Mouse (Mus musculus): ENCODE measurements around the gene Irgm2.

The Irgm2 gene

DNA sequence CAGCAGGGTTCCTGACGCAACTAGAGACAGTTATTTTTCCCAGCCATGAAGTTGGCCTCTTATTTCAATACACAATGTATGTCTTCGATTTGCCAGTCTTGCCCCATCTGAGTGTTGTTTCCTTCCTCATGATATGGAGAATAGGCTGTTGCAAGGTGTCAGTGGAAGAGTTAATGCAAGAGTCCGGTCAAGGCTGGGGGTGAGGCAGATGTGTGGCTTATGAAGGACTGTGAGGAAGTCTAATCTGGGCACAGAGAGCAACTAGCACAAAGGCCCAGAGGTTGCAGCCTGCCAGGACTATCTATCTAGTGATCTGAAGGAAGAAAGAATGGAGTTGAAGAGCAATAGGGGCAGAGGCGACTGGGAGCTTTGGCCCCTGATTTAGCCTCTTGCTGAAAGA lies 60.7 kb downstream of the Irgm2 start:
- no peak for DNase-seq (ENCODE audit: extremely low spot score, low spot score)

DNA sequence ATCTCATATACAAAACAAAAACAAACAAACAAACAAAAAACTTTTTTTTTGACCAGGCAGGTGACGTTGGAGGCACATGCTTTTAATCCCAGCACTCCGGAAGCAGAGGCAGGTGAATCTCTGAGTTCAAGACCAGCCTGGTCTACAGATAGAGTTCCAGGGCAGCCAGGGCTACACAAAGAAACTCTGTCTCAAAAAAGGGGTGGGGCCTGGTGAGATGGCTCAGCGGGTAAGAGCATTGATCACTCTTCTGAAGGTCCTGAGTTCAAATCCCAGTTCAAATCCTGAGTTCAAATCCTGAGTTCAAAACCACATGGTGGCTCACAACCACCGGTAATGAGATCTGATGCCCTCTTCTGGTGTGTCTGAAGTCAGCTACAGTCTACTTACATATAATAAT lies 62.4 kb downstream of the Irgm2 start:
- DNase-seq (ENCODE audit: extremely low spot score, low spot score) = no peak

DNA sequence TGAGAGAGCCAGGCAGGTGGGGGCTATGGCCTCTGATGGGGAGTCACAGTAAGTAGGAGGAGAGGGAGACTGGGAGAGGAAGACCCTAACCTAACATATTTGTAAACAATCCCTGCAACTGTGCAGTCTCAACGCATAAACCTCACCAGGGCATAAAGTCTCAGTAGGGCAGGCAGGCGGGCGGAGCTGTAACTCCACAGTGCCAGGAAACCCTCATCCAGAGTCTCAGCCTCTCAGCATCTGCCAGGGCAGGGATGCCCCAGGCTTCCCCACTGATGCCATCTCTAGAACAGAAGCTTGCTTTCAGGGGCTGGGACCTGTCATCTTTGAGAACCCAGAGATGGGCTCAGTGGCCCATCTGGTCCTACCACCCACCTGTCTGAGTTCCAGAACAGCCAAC lies 62.9 kb downstream of the Irgm2 start:
- no peak for DNase-seq (ENCODE audit: extremely low spot score, low spot score)

DNA sequence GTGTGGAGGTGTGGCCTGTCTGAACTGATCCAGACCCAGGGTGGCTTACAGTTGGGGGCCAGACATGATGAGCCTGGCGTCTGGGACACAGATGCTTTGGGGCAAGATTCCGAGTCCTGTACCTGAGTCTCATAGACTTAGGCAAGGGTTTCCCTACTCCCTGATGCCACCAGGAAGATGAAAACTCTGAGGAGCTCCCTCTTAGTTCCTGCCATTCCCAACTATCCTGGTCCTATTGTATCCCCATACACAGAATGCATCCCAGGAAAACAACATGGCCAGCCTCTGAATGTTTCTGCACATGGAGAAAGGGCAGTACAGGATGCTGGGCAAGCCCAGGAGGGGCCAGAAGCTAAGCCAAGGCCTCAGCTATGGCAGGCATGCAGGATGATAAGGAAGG lies 64.1 kb downstream of the Irgm2 start:
- DNase-seq (ENCODE audit: extremely low spot score, low spot score) = no peak

DNA sequence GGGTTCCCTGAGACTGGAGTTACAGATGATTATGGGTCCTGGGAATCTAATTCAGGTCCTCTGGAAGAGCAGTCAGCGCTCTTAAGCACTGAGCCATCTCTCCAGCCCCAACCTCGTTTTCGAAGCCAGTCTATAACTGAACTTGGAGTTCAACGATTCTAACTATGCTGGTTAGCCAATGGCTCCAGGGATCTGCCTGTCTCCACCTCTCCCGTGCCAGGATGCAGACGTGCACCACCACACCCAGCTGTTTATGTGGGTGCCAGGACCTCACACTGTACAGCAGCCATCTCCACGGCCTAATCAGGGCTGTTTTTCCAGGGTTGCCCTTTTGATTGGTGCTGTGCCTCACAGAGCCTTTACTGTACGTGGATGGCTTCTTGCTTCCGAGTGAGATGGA lies 65.1 kb downstream of the Irgm2 start:
- no peak for DNase-seq (ENCODE audit: extremely low spot score, low spot score)

DNA sequence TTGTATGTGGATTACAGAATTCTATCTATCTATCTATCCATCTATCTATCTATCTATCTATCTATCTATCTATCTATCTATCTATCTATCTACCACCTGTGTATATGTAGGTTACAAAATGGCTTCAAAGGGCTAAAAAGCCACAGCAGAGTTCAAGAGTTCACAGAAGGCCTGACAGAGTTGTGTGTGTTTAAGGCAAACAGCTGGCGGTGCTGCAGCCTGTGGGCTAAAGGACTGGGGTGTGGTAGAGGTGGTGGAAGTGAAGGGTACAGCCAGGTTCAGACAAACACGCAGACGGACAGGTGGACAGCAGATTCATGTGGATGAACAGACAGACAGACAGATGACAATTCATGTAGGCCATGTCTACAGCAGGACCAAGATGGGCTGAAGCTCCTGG lies 68.9 kb downstream of the Irgm2 start:
- no peak for DNase-seq (ENCODE audit: extremely low spot score, low spot score)

All from neural tube, embryonic 10.5 days (tissue).